Mouse (Mus musculus) cerebellum, adult 18-20 months (tissue): ENCODE results near the gene H2-Eb2.
A peak's percentile ranks its signal among the peaks of the same experiment; 100 is the strongest.
"Not testable (repeated sequence)": the region's sequence is repeated elsewhere in the genome, so short reads cannot be mapped to it uniquely, and the experiment has no call there.

ENCODE experiments used
- DNase-seq, 2 experiments: peaks; one replicate each; pipeline ENCODE4 v3.0.0; 2021

H2-Eb2 gene

GRCm38 (mm10) chr17:34307216-34307615 lies 18.2 kb upstream of the H2-Eb2 start:
- no peak for DNase-seq

- DNase-seq: no peak
Measured at GRCm38 (mm10) chr17:34308161-34308560, 17.3 kb upstream of the H2-Eb2 start.

- DNase-seq: no peak
Measured at GRCm38 (mm10) chr17:34309225-34309624, 16.2 kb upstream of the H2-Eb2 start.

- peak; percentile 46 to 60 for DNase-seq
Measured at GRCm38 (mm10) chr17:34309683-34310385, 15.6 kb upstream of the H2-Eb2 start.

GRCm38 (mm10) chr17:34310526-34310925 lies 14.9 kb upstream of the H2-Eb2 start:
- DNase-seq: not testable (repeated sequence)

- DNase-seq: no peak
Measured at GRCm38 (mm10) chr17:34312185-34312584, 13.3 kb upstream of the H2-Eb2 start.

- peak; percentile 60 to 63 for DNase-seq
Measured at GRCm38 (mm10) chr17:34313393-34313792, 12.1 kb upstream of the H2-Eb2 start.

GRCm38 (mm10) chr17:34314286-34314685 lies 11.2 kb upstream of the H2-Eb2 start:
- no peak for DNase-seq

- no peak for DNase-seq
Measured at GRCm38 (mm10) chr17:34315512-34315911, 10.0 kb upstream of the H2-Eb2 start.

- no peak for DNase-seq
Measured at GRCm38 (mm10) chr17:34316697-34317096, 8.8 kb upstream of the H2-Eb2 start.

GRCm38 (mm10) chr17:34317275-34317674 lies 8.2 kb upstream of the H2-Eb2 start:
- DNase-seq: no peak

- no peak for DNase-seq
Measured at GRCm38 (mm10) chr17:34326373-34326772, 908 bp downstream of the H2-Eb2 start.

GRCm38 (mm10) chr17:34329807-34330206 lies 4.3 kb downstream of the H2-Eb2 start:
- no peak for DNase-seq

GRCm38 (mm10) chr17:34331200-34331599 lies 5.7 kb downstream of the H2-Eb2 start:
- no peak for DNase-seq

GRCm38 (mm10) chr17:34340619-34341402 lies 15.3 kb downstream of the H2-Eb2 start:
- DNase-seq: no peak

GRCm38 (mm10) chr17:34344882-34345281 lies 19.4 kb downstream of the H2-Eb2 start:
- no peak for DNase-seq

GRCm38 (mm10) chr17:34345486-34345885 lies 20.0 kb downstream of the H2-Eb2 start:
- DNase-seq: no peak

GRCm38 (mm10) chr17:34346041-34346440 lies 20.6 kb downstream of the H2-Eb2 start:
- DNase-seq: no peak

- no peak for DNase-seq
Measured at GRCm38 (mm10) chr17:34347606-34348308, 22.3 kb downstream of the H2-Eb2 start.

- peak; percentile 60 to 73 for DNase-seq
Measured at GRCm38 (mm10) chr17:34349429-34349828, 24.0 kb downstream of the H2-Eb2 start.

- no peak for DNase-seq
Measured at GRCm38 (mm10) chr17:34354539-34354938, 29.1 kb downstream of the H2-Eb2 start, which contains the start of gene Btnl2. TSS of gene Btnl2 (plus strand) at chr17:34354822.

- no peak for DNase-seq
Measured at GRCm38 (mm10) chr17:34354940-34355339, 29.5 kb downstream of the H2-Eb2 start.

- DNase-seq: no peak
Measured at GRCm38 (mm10) chr17:34362954-34363546, 37.6 kb downstream of the H2-Eb2 start.
